Mouse (Mus musculus): Measurements from ENCODE around the gene Gnai1.

GRCm38 (mm10) chr5:18282095-18282494 lies 78.1 kb downstream of the Gnai1 start:
- TF ChIP-seq CTCF (IDR thresholded peaks at IDR 0.05; ENCODE audit: low read depth, low read length) (no peak), POLR2A (IDR thresholded peaks at IDR 0.05; ENCODE audit: borderline replicate concordance, low read depth, low read length) (no peak)
